Mouse (Mus musculus) inflammation-experienced regulatory T-cells, adult 6 months (primary cell): ENCODE data around the gene Ckap4. TPM values are rescaled to one million over a fixed set of nuclear protein-coding genes. Genes with fewer than 3 reads are reported as not detected.
A peak's percentile ranks its signal among the peaks of the same experiment; 100 is the strongest.

Experiments used
- ATAC-seq: one replicate; pipeline ENCODE4 v1.8.0; 2017
- polyA plus RNA-seq, 3 experiments: library from polyadenylated mRNA; unstranded; fragments of 100-300 nt; shearing (Covaris generic); gene quantifications; one replicate each; pipeline ENCODE4 v1.2.1; 2017

The Ckap4 gene
- under 1 TPM in 2 of 3 experiments, not detected in 1; 0.26 to 0.36 TPM for polyA plus RNA-seq

GRCm38 (mm10) chr10:84533912-84534671, at the start of gene Ckap4:
Gene Ckap4, minus strand, starts transcription at chr10:84534062.
- ATAC-seq, result peak; percentile 67

GRCm38 (mm10) chr10:84582236-84582635, 48.4 kb upstream of the Ckap4 start:
- no peak for ATAC-seq

- ATAC-seq, result no peak
Measured at GRCm38 (mm10) chr10:84581191-84581590, 47.3 kb upstream of the Ckap4 start.

DNA sequence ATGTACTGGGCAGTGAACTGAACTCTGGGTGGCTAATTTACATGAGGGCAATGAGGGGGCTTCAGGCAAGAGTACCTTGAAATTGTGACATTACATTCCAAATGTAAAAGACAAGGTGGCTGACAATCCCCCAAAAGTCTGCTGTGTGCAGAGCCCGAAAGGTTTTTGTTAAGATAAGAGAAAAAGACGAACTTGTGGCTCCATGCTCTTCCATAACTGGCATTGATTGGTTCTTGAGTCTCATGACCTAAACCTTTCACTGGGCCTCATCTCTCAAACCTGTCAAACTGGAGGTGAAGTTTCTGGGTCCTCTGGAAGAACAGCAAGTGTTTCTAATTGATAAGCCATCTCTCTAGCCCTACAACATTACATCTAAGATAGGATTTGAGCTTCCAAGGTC, 45.7 kb upstream of the Ckap4 start:
- ATAC-seq, result no peak

- ATAC-seq, result no peak
Measured at GRCm38 (mm10) chr10:84578738-84579137, 44.9 kb upstream of the Ckap4 start.

DNA sequence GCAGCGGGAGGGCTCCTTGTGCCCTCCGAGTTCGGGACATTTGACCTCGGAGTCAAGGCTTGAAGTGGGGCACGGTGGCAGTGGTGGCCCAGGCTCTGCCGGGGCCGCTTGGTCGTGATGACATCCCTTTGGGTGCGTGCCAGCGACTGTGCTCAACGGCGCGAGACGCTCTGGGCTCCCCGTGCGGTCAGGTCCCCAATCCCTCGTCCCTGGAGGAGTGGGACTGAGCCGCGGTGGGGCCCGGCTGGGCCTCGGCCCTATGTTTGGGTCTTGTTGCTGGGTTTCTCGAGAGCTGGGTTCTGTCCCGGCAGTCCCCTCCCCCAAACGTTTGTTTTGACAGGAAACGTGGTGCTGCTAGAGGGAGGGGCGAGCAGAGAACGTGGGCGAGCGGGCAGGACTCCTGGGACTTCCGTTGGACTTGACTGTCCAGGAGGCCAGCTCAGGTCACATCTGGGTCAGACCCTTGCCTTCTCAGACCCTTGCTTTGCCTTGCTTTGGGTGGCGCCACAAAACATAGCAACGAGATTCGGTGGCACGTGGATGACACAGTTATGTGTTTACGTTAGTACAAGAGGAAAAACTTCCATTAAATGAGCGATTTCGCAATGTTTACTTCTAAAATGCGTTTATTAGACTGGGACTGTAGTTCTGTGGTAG, 43.3 kb upstream of the Ckap4 start:
- ATAC-seq, result peak; percentile 51

- ATAC-seq, result peak; percentile 87
Measured at GRCm38 (mm10) chr10:84576395-84577070, 42.7 kb upstream of the Ckap4 start, which contains the start of gene Tcp11l2. Gene Tcp11l2, plus strand, starts transcription at chr10:84576626.

GRCm38 (mm10) chr10:84576029-84576394, 42.1 kb upstream of the Ckap4 start:
- peak; percentile 64 for ATAC-seq

DNA sequence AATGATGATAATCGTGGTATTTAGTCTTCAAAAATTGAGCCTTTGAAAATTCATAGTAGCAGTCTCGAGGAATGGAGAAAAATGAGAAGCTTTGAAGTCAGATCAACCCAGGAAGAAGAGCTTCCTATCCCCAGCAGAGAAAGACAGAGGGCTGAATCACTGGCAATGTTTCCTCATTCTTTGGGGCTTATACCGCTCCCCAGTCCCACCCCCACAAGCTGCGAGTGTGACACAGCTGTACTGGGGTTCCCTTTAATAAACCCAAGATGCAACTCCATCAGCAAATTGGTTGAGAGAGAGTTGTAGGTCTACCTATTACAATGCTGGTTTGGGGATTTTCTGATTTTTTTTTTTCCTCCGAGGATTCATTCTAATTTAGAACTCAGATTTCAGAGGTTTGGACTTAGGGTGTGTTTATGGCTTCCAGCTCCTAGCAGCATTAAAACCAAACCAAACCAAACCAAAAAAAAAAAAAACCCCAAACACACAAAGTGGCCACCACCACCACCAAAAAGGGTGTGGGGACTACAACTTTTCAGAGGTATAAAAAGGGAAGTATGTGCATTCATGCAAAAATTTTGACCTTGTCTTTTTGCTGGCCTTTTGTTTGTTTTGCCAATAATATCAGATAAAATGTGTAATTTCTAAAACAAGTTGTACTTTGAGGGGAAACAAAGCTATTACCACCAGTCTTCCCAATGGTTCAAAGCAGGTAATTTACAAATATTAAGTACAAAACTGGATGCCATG, 40.0 kb upstream of the Ckap4 start:
- ATAC-seq, result no peak

- ATAC-seq, result no peak
Measured at GRCm38 (mm10) chr10:84571052-84571639, 37.3 kb upstream of the Ckap4 start.

DNA sequence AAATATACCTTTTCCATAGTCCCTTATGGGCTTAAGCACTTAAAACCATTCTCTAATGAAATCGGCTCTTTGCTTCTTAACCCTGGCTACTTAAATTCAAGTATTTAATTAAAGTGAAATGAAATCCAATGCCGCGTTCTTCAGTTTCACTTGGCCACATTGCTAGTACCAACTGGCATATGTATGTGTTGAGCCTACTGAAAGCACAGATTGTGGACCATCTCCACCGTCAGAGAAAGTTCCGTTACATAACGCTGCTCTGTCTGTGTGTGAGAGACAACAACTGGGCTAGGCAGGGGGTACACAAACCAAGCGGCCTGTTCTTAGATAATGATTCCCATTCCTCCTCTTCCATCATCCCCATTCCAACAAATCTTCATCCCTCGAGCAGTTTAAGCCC, 30.6 kb upstream of the Ckap4 start:
- no peak for ATAC-seq

DNA sequence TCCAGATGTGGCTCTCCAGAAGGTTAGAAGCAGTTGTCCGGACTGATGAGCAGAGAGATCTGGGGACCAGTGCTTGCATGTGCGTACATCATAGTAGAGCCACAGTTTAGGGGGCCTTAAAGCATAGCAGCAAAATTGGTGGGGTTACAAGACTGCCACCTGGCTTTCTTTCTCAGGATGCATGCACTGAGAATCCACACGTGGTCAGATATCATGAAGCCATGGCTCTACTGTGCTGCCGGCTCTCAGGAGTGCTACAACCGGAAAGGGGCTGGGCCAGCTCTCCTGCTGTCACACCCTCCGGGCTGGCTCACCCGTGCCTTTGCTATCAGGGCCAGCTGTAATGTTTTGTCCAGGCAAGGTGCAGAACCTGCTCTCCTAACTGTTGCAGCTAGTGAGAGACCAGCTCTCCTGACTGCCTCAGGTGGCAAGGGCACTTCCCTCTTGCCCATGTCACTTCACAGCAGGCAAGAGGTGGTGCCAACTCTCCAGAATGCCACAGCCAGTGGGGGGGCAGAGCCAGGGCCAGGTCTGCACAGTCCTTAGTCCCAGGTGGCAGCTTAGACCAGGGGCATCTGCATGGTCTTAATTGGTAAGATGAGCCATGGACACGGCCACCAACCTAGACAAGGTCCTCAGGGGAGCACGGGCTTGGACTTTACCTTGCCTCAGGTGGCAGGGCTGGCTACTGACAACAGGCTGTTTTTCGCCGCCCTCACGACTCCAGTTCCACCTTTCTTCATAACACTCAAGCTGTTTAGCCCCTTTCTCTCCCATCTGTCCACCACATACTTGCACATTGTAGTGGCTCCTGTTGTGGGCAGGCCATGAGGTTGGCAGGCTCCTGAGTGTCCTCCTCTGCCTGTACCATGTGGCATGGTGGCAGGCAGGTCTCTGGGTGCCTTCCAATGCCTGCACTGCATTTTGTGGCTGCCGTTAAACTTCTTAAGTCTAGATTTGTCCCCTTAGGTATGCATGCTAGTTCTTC, 29.0 kb upstream of the Ckap4 start:
- peak; percentile 71 for ATAC-seq

- no peak for ATAC-seq
Measured at GRCm38 (mm10) chr10:84562121-84562520, 28.3 kb upstream of the Ckap4 start.

DNA sequence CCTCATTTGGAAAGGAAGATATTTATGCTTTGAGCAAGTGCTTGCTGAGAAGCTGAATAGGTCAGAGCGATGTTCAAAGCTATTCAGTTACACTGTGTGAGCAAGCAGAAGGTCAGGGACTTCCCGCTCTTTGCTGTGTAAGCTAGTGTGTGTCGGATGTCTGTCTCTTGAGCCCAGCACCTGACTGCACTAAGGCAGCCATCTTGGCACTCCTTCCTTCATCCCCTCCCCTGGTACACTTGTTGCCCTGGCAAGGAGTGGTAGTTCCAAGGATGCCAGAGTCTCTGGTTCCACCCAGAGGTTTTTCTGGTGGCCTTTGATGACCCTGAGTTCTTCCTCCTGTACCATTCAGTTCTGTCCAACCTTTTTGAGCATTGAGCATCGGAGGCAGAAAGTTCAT, 26.1 kb upstream of the Ckap4 start:
- ATAC-seq, result no peak

DNA sequence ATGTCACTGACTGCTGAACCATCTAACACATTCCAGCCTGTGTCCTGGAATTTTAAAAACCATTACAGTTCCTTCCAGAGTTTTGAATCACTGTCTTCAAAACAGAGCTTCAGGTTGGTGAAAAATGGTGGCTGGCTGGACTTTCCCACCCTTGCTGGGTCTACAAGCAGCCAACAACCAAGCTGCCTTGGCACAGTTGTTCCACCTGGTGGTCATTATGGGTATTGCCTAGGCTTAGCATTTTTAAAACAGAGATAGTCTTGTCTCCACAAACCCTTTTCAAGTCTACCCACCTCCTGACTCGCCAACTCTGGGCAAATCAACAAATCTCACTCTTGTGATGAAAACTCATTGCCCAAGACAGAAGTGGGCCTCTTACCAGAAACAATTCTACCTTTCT, 24.6 kb upstream of the Ckap4 start:
- no peak for ATAC-seq

- no peak for ATAC-seq
Measured at GRCm38 (mm10) chr10:84556120-84556519, 22.3 kb upstream of the Ckap4 start.

DNA sequence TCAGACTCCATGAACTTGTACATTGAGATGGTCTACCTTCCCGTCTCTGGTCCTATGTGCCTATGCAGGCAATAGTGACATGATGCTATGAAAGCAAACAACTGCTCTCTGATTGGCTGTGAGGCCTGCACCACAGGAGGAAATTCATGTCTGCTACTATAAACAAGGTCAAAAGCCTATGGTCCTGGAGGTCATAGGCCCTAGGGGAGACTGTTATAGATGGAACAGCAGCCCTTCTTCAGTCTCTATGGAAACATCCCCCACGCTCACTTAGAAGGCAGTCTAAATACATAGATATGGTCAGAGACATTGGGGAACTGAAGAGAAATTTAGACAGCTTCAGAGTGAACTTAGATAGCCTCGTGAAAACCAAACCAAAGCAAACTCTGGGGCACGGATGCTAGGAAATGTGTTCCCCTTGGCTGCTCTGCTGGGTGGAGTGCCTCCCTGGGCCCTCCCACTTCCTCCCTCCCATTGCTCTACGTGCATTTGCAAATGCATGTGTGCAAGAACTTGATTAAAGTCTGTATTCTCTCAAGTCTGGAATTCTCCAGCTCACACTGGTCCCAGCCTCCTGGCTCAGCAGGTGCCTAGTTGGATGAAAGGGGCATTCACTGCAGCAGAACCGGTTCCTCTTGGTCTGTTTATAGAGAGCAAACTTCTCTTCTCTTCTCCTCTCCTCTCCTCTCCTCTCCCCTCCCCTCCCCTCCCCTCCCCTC, 20.6 kb upstream of the Ckap4 start:
- ATAC-seq, result no peak

- ATAC-seq, result no peak
Measured at GRCm38 (mm10) chr10:84552477-84552876, 18.6 kb upstream of the Ckap4 start.

DNA sequence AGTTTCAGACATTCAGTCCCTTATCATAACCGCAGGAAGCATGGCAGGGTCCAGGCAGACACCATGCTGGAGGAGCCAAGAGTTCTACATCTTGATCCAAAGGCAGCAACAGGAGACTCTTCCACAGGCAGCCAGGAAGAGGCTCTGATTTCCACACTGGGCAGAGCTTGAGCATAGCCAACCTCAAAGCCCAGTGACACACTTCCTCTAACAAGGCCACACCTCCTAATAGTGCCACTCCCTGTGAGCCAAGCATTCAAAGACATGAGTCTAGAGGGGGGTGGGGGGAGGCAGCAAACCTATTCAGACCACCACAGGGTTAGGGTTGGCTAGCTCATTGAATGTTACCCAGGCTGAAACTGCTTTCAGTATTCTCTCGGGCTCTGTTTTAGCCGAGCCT, 18.0 kb upstream of the Ckap4 start:
- no peak for ATAC-seq

- ATAC-seq, result no peak
Measured at GRCm38 (mm10) chr10:84549920-84550293, 16.0 kb upstream of the Ckap4 start.
